Mouse (Mus musculus): ENCODE results near the gene Riok2.

DNA sequence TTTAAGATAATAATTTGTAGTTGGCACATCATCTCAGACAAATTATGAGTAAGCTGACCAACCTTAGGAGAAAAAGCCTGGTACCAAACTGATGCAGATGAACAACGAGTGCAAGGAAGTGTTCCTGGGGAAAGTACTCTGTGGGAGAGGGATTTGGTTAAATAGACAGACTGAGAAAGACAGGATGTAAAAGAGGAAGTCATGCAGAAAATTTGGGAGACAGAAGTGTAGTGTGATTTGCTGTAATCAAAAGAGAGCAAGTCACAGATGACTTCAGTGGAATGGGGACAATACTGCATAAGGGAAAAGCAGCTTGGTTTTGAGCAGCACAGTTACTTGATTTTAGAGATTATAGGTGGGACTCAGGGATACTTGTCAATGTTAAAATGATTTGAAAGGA is 22.8 kb downstream of the Riok2 start:
- no peak for TF ChIP-seq POLR2A (IDR thresholded peaks at IDR 0.05; ENCODE audit: low read depth, low read length)
- TF ChIP-seq CTCF (conservative IDR thresholded peaks at IDR 0.05; ENCODE audit: insufficient read depth, insufficient read length, low read depth, low read length): no peak
